Mouse (Mus musculus) hindbrain, embryonic 15.5 days (tissue): ENCODE measurements at regions not wholly inside any gene's neighbourhood (a gene's known extent, or its start where the extent isn't known, plus 50 kb on each side); places are given as distances from the start of the nearest gene placed in this dataset.

Experiments used
- ATAC-seq: fragments of 200-750 bp; cut with Nextera tagmentation; 2 replicates; pipeline ENCODE4 v1.8.0; 2017; ENCODE audit warnings: low read depth, moderate number of reproducible peaks, moderate TSS enrichment; ENCODE audit not compliant: low FRiP score
- H3K27ac ChIP-seq: fragments of 300-500 bp; sonication (generic); replicated peaks from 2 replicates; pipeline ENCODE4 v1.5.1; 2015; ENCODE audit warnings: mild to moderate bottlenecking, inconsistent platforms
- H3K27me3 ChIP-seq: fragments of 300-500 bp; sonication (generic); 2 replicates; pipeline ENCODE4 v1.6.1; 2015; ENCODE audit warnings: control low read depth, inconsistent platforms
- H3K36me3 ChIP-seq: fragments of 300-500 bp; sonication (generic); 2 replicates; pipeline ENCODE4 v1.6.1; 2015; ENCODE audit warnings: control low read depth, inconsistent platforms
- H3K4me1 ChIP-seq: fragments of 300-500 bp; sonication (generic); replicated peaks from 2 replicates; pipeline ENCODE4 v1.6.1; 2015; ENCODE audit warnings: control low read depth, inconsistent platforms
- H3K4me2 ChIP-seq: fragments of 300-500 bp; sonication (generic); 2 replicates; pipeline ENCODE4 v1.6.1; 2015; ENCODE audit warnings: moderate library complexity, mild to moderate bottlenecking, inconsistent platforms
- H3K4me3 ChIP-seq: fragments of 300-500 bp; sonication (generic); 2 replicates; pipeline ENCODE4 v1.5.1; 2015; ENCODE audit warnings: mild to moderate bottlenecking, inconsistent platforms
- H3K9ac ChIP-seq: fragments of 300-500 bp; sonication (generic); 2 replicates; pipeline ENCODE4 v1.6.1; 2015; ENCODE audit warnings: inconsistent platforms
- H3K9me3 ChIP-seq: fragments of 300-500 bp; sonication (generic); 2 replicates; pipeline ENCODE4 v1.6.1; 2016; ENCODE audit warnings: control low read depth, inconsistent platforms
- WGBS: fragments of 180-500 bp; shearing (Covaris S2); methylation state at CpG from one replicate; pipeline ENCODE4 v1.1.7; 2015; 5-methylcytosine and 5-hydroxymethylcytosine counted together

- Histone ChIP-seq H3K4me3 (no peak overlapping the region), H3K4me1 (no peaks in the 10 kb centered on the region), H3K4me2 (no peak overlapping the region), H3K27ac (no peak overlapping the region), H3K9ac (no peak overlapping the region), H3K9me3 (no peaks in the 10 kb centered on the region), H3K36me3 (no peaks in the 10 kb centered on the region), H3K27me3 (no peaks in the 10 kb centered on the region)
- no peak for ATAC-seq
- 87% methylated on average over 5 of the region's 5 CpGs for WGBS
These were observed 70.8 kb downstream of the Toporsl start for GRCm38 (mm10) chr4:52666768-52667480.

- no peaks in the 10 kb centered on the region for H3K27me3 ChIP-seq
- no peaks in the 10 kb centered on the region for H3K4me1 ChIP-seq
- no peaks in the 10 kb centered on the region for H3K36me3 ChIP-seq
- H3K27ac ChIP-seq = no peak overlapping the region
- no peak overlapping the region for H3K4me2 ChIP-seq
- no peak overlapping the region for H3K4me3 ChIP-seq
- H3K9ac ChIP-seq = no peak overlapping the region
- H3K9me3 ChIP-seq = no peaks in the 10 kb centered on the region
- 65% methylated on average over 2 of the region's 2 CpGs for whole genome bisulfite sequencing
- ATAC-seq = no peak
These were observed 104.8 kb upstream of the Olfr275 start for GRCm38 (mm10) chr4:52709563-52709962.

- H3K9me3 ChIP-seq = no peaks in the 10 kb centered on the region
- peak overlapping the region; percentile 33; the same call in 1 of the 2 replicates for H3K4me2 ChIP-seq
- H3K4me1 ChIP-seq = no peaks in the 10 kb centered on the region; the same call in 1 of the 2 replicates
- no peaks in the 10 kb centered on the region for H3K36me3 ChIP-seq
- no peaks in the 10 kb centered on the region for H3K27me3 ChIP-seq
- WGBS = 61% methylated on average over 6 of the region's 6 CpGs
- peak overlapping the region; percentile 55; the same call in 1 of the 2 replicates for H3K27ac ChIP-seq
- no peak overlapping the region for H3K4me3 ChIP-seq
- peak; percentile 52; the same call in 1 of the 2 replicates for ATAC-seq
- no peak overlapping the region for H3K9ac ChIP-seq
These were observed 88.2 kb upstream of the Olfr275 start for GRCm38 (mm10) chr4:52726203-52726602.

GRCm38 (mm10) chr4:52726625-52727297 lies 87.6 kb upstream of the Olfr275 start:
- no peaks in the 10 kb centered on the region; the same call in 1 of the 2 replicates for H3K4me1 ChIP-seq
- H3K9me3 ChIP-seq = no peaks in the 10 kb centered on the region
- H3K27me3 ChIP-seq = no peaks in the 10 kb centered on the region
- peak overlapping the region; percentile 55; the same call in 1 of the 2 replicates for H3K27ac ChIP-seq
- H3K9ac ChIP-seq = no peak overlapping the region
- peak overlapping the region; percentile 33; the same call in 1 of the 2 replicates for H3K4me2 ChIP-seq
- peak; percentile 87 for ATAC-seq
- no peak overlapping the region for H3K4me3 ChIP-seq
- H3K36me3 ChIP-seq = no peaks in the 10 kb centered on the region
- 18% methylated on average over 14 of the region's 14 CpGs for WGBS

- ATAC-seq = no peak
- H3K36me3 ChIP-seq = no peaks in the 10 kb centered on the region
- H3K27ac ChIP-seq = no peak overlapping the region
- H3K27me3 ChIP-seq = no peaks in the 10 kb centered on the region
- no peaks in the 10 kb centered on the region for H3K4me1 ChIP-seq
- H3K9me3 ChIP-seq = no peaks in the 10 kb centered on the region
- H3K4me3 ChIP-seq = no peak overlapping the region
- H3K4me2 ChIP-seq = no peak overlapping the region
- no peak overlapping the region for H3K9ac ChIP-seq
- WGBS = 84% methylated on average over 8 of the region's 8 CpGs
These were observed 81.3 kb upstream of the Olfr275 start for GRCm38 (mm10) chr4:52733141-52733540.

GRCm38 (mm10) chr4:52739543-52740474 lies 74.6 kb upstream of the Olfr275 start:
- Histone ChIP-seq H3K4me3 (no peak overlapping the region), H3K27ac (no peak overlapping the region), H3K9me3 (no peaks in the 10 kb centered on the region), H3K9ac (no peak overlapping the region), H3K4me1 (no peaks in the 10 kb centered on the region), H3K36me3 (no peaks in the 10 kb centered on the region), H3K4me2 (no peak overlapping the region), H3K27me3 (no peaks in the 10 kb centered on the region)
- WGBS = 62% methylated on average over 9 of the region's 9 CpGs
- ATAC-seq = no peak

GRCm38 (mm10) chr4:52752838-52753509 lies 61.4 kb upstream of the Olfr275 start:
- Histone ChIP-seq H3K27ac (no peak overlapping the region), H3K36me3 (no peaks in the 10 kb centered on the region), H3K4me3 (no peak overlapping the region), H3K4me1 (no peaks in the 10 kb centered on the region), H3K9ac (no peak overlapping the region), H3K27me3 (no peaks in the 10 kb centered on the region), H3K4me2 (no peak overlapping the region), H3K9me3 (no peaks in the 10 kb centered on the region)
- ATAC-seq = 0 out of 2 replicates have a peak, but pooled peaks have one; percentile 48
- WGBS = 45% methylated on average over 8 of the region's 8 CpGs
